29 mouse cellular contexts compared by ENCODE assay signal in the genomic region with DNA sequence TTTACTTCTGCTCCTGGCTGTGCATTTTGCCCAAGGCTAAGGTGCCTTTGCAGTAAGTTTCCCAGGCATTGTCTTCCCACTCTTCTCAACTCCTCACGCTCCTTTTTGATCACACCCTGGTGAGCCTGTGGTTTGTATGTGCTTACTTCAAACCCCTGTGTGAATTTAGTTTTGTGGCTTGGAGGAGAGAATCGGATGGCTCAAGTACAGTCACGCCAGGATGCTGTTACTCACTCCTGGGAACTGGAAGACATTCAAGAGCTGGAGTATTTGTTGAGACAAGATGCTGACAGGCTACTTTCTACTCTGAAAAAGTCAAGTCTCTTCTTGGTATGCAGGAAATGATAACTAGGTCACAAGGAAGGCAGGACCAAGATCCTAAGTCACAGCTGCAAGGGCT. TPM values are rescaled to one million over a fixed set of nuclear protein-coding genes. Genes with fewer than 3 reads are reported as not detected.
"Had no signal": no experiment of that assay in that cellular context is flagged by ENCODE, and none has a peak within 500 bp of the region (broad histone marks: within the 10 kb centered on the region; RNA-seq: fewer than 3 reads in every experiment).

No protein-coding gene starts in this region.

- DNase-seq: kidney, postnatal 10 days; kidney, postnatal 36 days; layer of hippocampus, postnatal 36 days; left cerebral cortex, postnatal 4 days; liver, postnatal 0 days; lung, embryonic 14.5 days; right cerebral cortex, adult 18-20 months; right cerebral cortex, postnatal 14 days; right cerebral cortex, postnatal 4 days; spleen, adult 18-20 months; thymus, adult 18-20 months; thymus, postnatal 36 days had no signal

- H3K27me3 ChIP-seq: kidney, embryonic 15.5 days; limb, embryonic 12.5 days; limb, embryonic 15.5 days; midbrain, embryonic 12.5 days; midbrain, embryonic 15.5 days; neural tube, embryonic 12.5 days; neural tube, embryonic 15.5 days; stomach, embryonic 15.5 days had no signal

- H3K27ac ChIP-seq: kidney, embryonic 15.5 days; left cerebral cortex, adult 2 months; limb, embryonic 12.5 days; limb, embryonic 15.5 days; liver, embryonic 14.5 days; macrophage; midbrain, embryonic 12.5 days; midbrain, embryonic 15.5 days; neural tube, embryonic 12.5 days; neural tube, embryonic 15.5 days; stomach, embryonic 15.5 days had no signal

- H3K4me1 ChIP-seq: kidney, embryonic 15.5 days; limb, embryonic 12.5 days; limb, embryonic 15.5 days; midbrain, embryonic 12.5 days; midbrain, embryonic 15.5 days; neural tube, embryonic 12.5 days; neural tube, embryonic 15.5 days; stomach, embryonic 15.5 days had no signal

- ATAC-seq: liver, postnatal 0 days; lung, postnatal 0 days; midbrain, embryonic 15.5 days had no signal

- H3K4me2 ChIP-seq: kidney, embryonic 15.5 days; limb, embryonic 12.5 days; limb, embryonic 15.5 days; liver, embryonic 11.5 days; lung, embryonic 14.5 days; midbrain, embryonic 12.5 days; midbrain, embryonic 15.5 days; neural tube, embryonic 12.5 days; neural tube, embryonic 15.5 days; stomach, embryonic 15.5 days had no signal

- H3K36me3 ChIP-seq: kidney, embryonic 15.5 days; limb, embryonic 12.5 days; limb, embryonic 15.5 days; midbrain, embryonic 12.5 days; midbrain, embryonic 15.5 days; neural tube, embryonic 12.5 days; neural tube, embryonic 15.5 days; stomach, embryonic 15.5 days had no signal

- H3K4me3 ChIP-seq: kidney, embryonic 15.5 days; left cerebral cortex, adult 2 months; limb, embryonic 12.5 days; limb, embryonic 15.5 days; midbrain, embryonic 12.5 days; midbrain, embryonic 15.5 days; neural tube, embryonic 12.5 days; neural tube, embryonic 15.5 days; stomach, embryonic 15.5 days had no signal

- H3K9me3 ChIP-seq: kidney, embryonic 15.5 days; limb, embryonic 15.5 days; midbrain, embryonic 12.5 days; midbrain, embryonic 15.5 days; neural tube, embryonic 12.5 days; neural tube, embryonic 15.5 days; stomach, embryonic 15.5 days had no signal

- H3K9ac ChIP-seq: kidney, embryonic 15.5 days; limb, embryonic 12.5 days; limb, embryonic 15.5 days; liver, embryonic 14.5 days; liver, postnatal 0 days; lung, embryonic 14.5 days; midbrain, embryonic 12.5 days; midbrain, embryonic 15.5 days; neural tube, embryonic 12.5 days; neural tube, embryonic 15.5 days; stomach, embryonic 15.5 days had no signal

RNA-seq across cellular contexts. Expression of gene Ccl20, which starts 25.3 kb away (rescaled TPM):
- total RNA-seq: layer of hippocampus, adult 8-10 months; layer of hippocampus, postnatal 10 days; layer of hippocampus, postnatal 36 days; left cerebral cortex, adult 2 months; left cerebral cortex, postnatal 14 days; left cerebral cortex, postnatal 4 days; megakaryocyte, adult 5-6 weeks had no signal
- polyA plus RNA-seq: limb, embryonic 12.5 days; limb, embryonic 15.5 days; liver, postnatal 0 days; lung, embryonic 14.5 days; macrophage; midbrain, embryonic 12.5 days; midbrain, embryonic 15.5 days; neural tube, embryonic 12.5 days; neural tube, embryonic 15.5 days had no signal

RNA-seq across cellular contexts. Expression of gene Krtap28-13, which starts 30.5 kb away (rescaled TPM):
- total RNA-seq: layer of hippocampus, postnatal 10 days; layer of hippocampus, postnatal 36 days; left cerebral cortex, adult 2 months; left cerebral cortex, postnatal 14 days; left cerebral cortex, postnatal 4 days; megakaryocyte, adult 5-6 weeks had no signal
- polyA plus RNA-seq: kidney, embryonic 15.5 days; limb, embryonic 12.5 days; limb, embryonic 15.5 days; liver, embryonic 11.5 days; liver, embryonic 14.5 days; liver, postnatal 0 days; lung, embryonic 14.5 days; macrophage; midbrain, embryonic 12.5 days; midbrain, embryonic 15.5 days; neural tube, embryonic 12.5 days; neural tube, embryonic 15.5 days; stomach, embryonic 15.5 days had no signal

RNA-seq across cellular contexts. Expression of gene A030005K14Rik, which starts 32.1 kb away (rescaled TPM):
- total RNA-seq: layer of hippocampus, adult 8-10 months; layer of hippocampus, postnatal 10 days; layer of hippocampus, postnatal 36 days; left cerebral cortex, adult 2 months; left cerebral cortex, postnatal 14 days; left cerebral cortex, postnatal 4 days; megakaryocyte, adult 5-6 weeks had no signal
- polyA plus RNA-seq: kidney, embryonic 15.5 days; limb, embryonic 12.5 days; limb, embryonic 15.5 days; liver, embryonic 11.5 days; liver, embryonic 14.5 days; liver, postnatal 0 days; lung, embryonic 14.5 days; lung, postnatal 0 days; macrophage; midbrain, embryonic 12.5 days; midbrain, embryonic 15.5 days; neural tube, embryonic 12.5 days; neural tube, embryonic 15.5 days; stomach, embryonic 15.5 days had no signal

RNA-seq across cellular contexts. Expression of gene Gm47969, which starts 46.5 kb away (rescaled TPM):
- total RNA-seq: layer of hippocampus, adult 8-10 months; layer of hippocampus, postnatal 10 days; layer of hippocampus, postnatal 36 days; left cerebral cortex, adult 2 months; left cerebral cortex, postnatal 14 days; left cerebral cortex, postnatal 4 days; megakaryocyte, adult 5-6 weeks had no signal
- polyA plus RNA-seq: kidney, embryonic 15.5 days; limb, embryonic 12.5 days; limb, embryonic 15.5 days; liver, embryonic 11.5 days; liver, embryonic 14.5 days; liver, postnatal 0 days; lung, embryonic 14.5 days; macrophage; midbrain, embryonic 12.5 days; midbrain, embryonic 15.5 days; neural tube, embryonic 12.5 days; neural tube, embryonic 15.5 days; stomach, embryonic 15.5 days had no signal

RNA-seq across cellular contexts. Expression of gene Krtap28-10, which starts 49.0 kb away (rescaled TPM):
- total RNA-seq: layer of hippocampus, adult 8-10 months; layer of hippocampus, postnatal 10 days; layer of hippocampus, postnatal 36 days; left cerebral cortex, adult 2 months; left cerebral cortex, postnatal 14 days; left cerebral cortex, postnatal 4 days; megakaryocyte, adult 5-6 weeks had no signal
- polyA plus RNA-seq: kidney, embryonic 15.5 days; limb, embryonic 12.5 days; limb, embryonic 15.5 days; liver, embryonic 11.5 days; liver, embryonic 14.5 days; liver, postnatal 0 days; lung, embryonic 14.5 days; lung, postnatal 0 days; macrophage; midbrain, embryonic 12.5 days; midbrain, embryonic 15.5 days; neural tube, embryonic 12.5 days; neural tube, embryonic 15.5 days; stomach, embryonic 15.5 days had no signal
